Mouse (Mus musculus): ENCODE data around the gene Klhl2. TPM values are rescaled to one million over a fixed set of nuclear protein-coding genes. Genes with fewer than 3 reads are reported as not detected.

Klhl2 gene
- polyA plus RNA-seq, 1 experiment from 2014 or later, result 32.4 TPM

- Histone ChIP-seq H3K27ac (replicated peaks; ENCODE audit: low read depth, low read length) (no peak overlapping the region), H3K36me3 (ENCODE audit: control insufficient read depth, insufficient read depth, low read length) (peaks cover 12% of the 10 kb centered on the region), H3K27me3 (ENCODE audit: control insufficient read depth, insufficient read depth, low read length) (no peaks in the 10 kb centered on the region), H3K4me2 (ENCODE audit: low read length) (no peak overlapping the region), H3K4me1 (ENCODE audit: control insufficient read depth, insufficient read depth, low read length) (peaks cover 16% of the 10 kb centered on the region), H3K9me3 (ENCODE audit: control insufficient read depth, low read length) (no peaks in the 10 kb centered on the region), H3K4me3 (replicated peaks; ENCODE audit: low read depth, low read length) (no peak overlapping the region), H3K9ac (replicated peaks; ENCODE audit: low read length) (no peak overlapping the region)
- DNase-seq, result no peak
- ATAC-seq (ENCODE audit: low FRiP score, low TSS enrichment), result no peak
- 76% methylated on average over 6 of the region's 6 CpGs for WGBS
Observed at GRCm38 (mm10) chr8:64835475-64836122, 14.2 kb downstream of the Klhl2 start.

GRCm38 (mm10) chr8:64834071-64834877, 15.5 kb downstream of the Klhl2 start:
- peaks cover 12% of the 10 kb centered on the region for H3K36me3 ChIP-seq (ENCODE audit: control insufficient read depth, insufficient read depth, low read length)
- H3K27me3 ChIP-seq (ENCODE audit: control insufficient read depth, insufficient read depth, low read length), result no peaks in the 10 kb centered on the region
- peak overlapping the region; percentile 39 for H3K9ac ChIP-seq (replicated peaks; ENCODE audit: low read length)
- H3K27ac ChIP-seq (replicated peaks; ENCODE audit: low read depth, low read length), result no peak overlapping the region; the same call in 1 of the 2 replicates
- peak; percentile 58 for DNase-seq
- H3K4me2 ChIP-seq (ENCODE audit: low read length), result peak overlapping the region; percentile 31
- no peaks in the 10 kb centered on the region for H3K9me3 ChIP-seq (ENCODE audit: control insufficient read depth, low read length)
- no peak for ATAC-seq (ENCODE audit: low FRiP score, low TSS enrichment)
- 23% methylated on average over 27 of the region's 27 CpGs for WGBS
- 0 out of 2 replicates have a peak overlapping the region, but pooled peaks have one; percentile 2 for H3K4me3 ChIP-seq (replicated peaks; ENCODE audit: low read depth, low read length)
- peaks cover 12% of the 10 kb centered on the region for H3K4me1 ChIP-seq (ENCODE audit: control insufficient read depth, insufficient read depth, low read length)

- Histone ChIP-seq H3K4me1 (ENCODE audit: control insufficient read depth, insufficient read depth, low read length) (peaks cover 12% of the 10 kb centered on the region), H3K27ac (replicated peaks; ENCODE audit: low read depth, low read length) (no peak overlapping the region), H3K9me3 (ENCODE audit: control insufficient read depth, low read length) (no peaks in the 10 kb centered on the region), H3K36me3 (ENCODE audit: control insufficient read depth, insufficient read depth, low read length) (peaks cover 15% of the 10 kb centered on the region), H3K9ac (replicated peaks; ENCODE audit: low read length) (no peak overlapping the region), H3K4me3 (replicated peaks; ENCODE audit: low read depth, low read length) (no peak overlapping the region), H3K27me3 (ENCODE audit: control insufficient read depth, insufficient read depth, low read length) (no peaks in the 10 kb centered on the region), H3K4me2 (ENCODE audit: low read length) (no peak overlapping the region)
- 68% methylated on average over 13 of the region's 13 CpGs for WGBS
- ATAC-seq (ENCODE audit: low FRiP score, low TSS enrichment), result no peak
- no peak for DNase-seq
Observed at GRCm38 (mm10) chr8:64832581-64833135, 17.2 kb downstream of the Klhl2 start.

- Histone ChIP-seq H3K9me3 (ENCODE audit: control insufficient read depth, low read length) (no peaks in the 10 kb centered on the region), H3K36me3 (ENCODE audit: control insufficient read depth, insufficient read depth, low read length) (peaks cover 15% of the 10 kb centered on the region), H3K9ac (replicated peaks; ENCODE audit: low read length) (no peak overlapping the region), H3K27me3 (ENCODE audit: control insufficient read depth, insufficient read depth, low read length) (no peaks in the 10 kb centered on the region), H3K27ac (replicated peaks; ENCODE audit: low read depth, low read length) (no peak overlapping the region), H3K4me1 (ENCODE audit: control insufficient read depth, insufficient read depth, low read length) (peaks cover 12% of the 10 kb centered on the region), H3K4me2 (ENCODE audit: low read length) (no peak overlapping the region), H3K4me3 (replicated peaks; ENCODE audit: low read depth, low read length) (no peak overlapping the region)
- no peak for DNase-seq
- no peak for ATAC-seq (ENCODE audit: low FRiP score, low TSS enrichment)
- 88% methylated on average over 3 of the region's 3 CpGs for WGBS
Observed at GRCm38 (mm10) chr8:64831656-64832055, 18.2 kb downstream of the Klhl2 start.

GRCm38 (mm10) chr8:64829921-64830320, 19.9 kb downstream of the Klhl2 start:
- no peak overlapping the region for H3K4me3 ChIP-seq (replicated peaks; ENCODE audit: low read depth, low read length)
- DNase-seq (no peak), ATAC-seq (ENCODE audit: low FRiP score, low TSS enrichment) (no peak)
- H3K27me3 ChIP-seq (ENCODE audit: control insufficient read depth, insufficient read depth, low read length), result no peaks in the 10 kb centered on the region
- H3K4me2 ChIP-seq (ENCODE audit: low read length), result no peak overlapping the region
- WGBS, result 90% methylated on average over 3 of the region's 3 CpGs
- H3K27ac ChIP-seq (replicated peaks; ENCODE audit: low read depth, low read length), result no peak overlapping the region
- H3K4me1 ChIP-seq (ENCODE audit: control insufficient read depth, insufficient read depth, low read length), result peaks cover 12% of the 10 kb centered on the region
- H3K36me3 ChIP-seq (ENCODE audit: control insufficient read depth, insufficient read depth, low read length), result peaks cover 15% of the 10 kb centered on the region
- H3K9me3 ChIP-seq (ENCODE audit: control insufficient read depth, low read length), result no peaks in the 10 kb centered on the region
- H3K9ac ChIP-seq (replicated peaks; ENCODE audit: low read length), result no peak overlapping the region

- ATAC-seq (ENCODE audit: low FRiP score, low TSS enrichment) (no peak), DNase-seq (no peak)
- Histone ChIP-seq H3K36me3 (ENCODE audit: control insufficient read depth, insufficient read depth, low read length) (peaks cover 16% of the 10 kb centered on the region), H3K4me2 (ENCODE audit: low read length) (no peak overlapping the region), H3K9me3 (ENCODE audit: control insufficient read depth, low read length) (no peaks in the 10 kb centered on the region), H3K27me3 (ENCODE audit: control insufficient read depth, insufficient read depth, low read length) (no peaks in the 10 kb centered on the region), H3K9ac (replicated peaks; ENCODE audit: low read length) (no peak overlapping the region), H3K4me3 (replicated peaks; ENCODE audit: low read depth, low read length) (no peak overlapping the region), H3K4me1 (ENCODE audit: control insufficient read depth, insufficient read depth, low read length) (peaks cover 9% of the 10 kb centered on the region), H3K27ac (replicated peaks; ENCODE audit: low read depth, low read length) (no peak overlapping the region)
- 95% methylated on average over 9 of the region's 9 CpGs for WGBS
Observed at GRCm38 (mm10) chr8:64829391-64829790, 20.4 kb downstream of the Klhl2 start.

- Histone ChIP-seq H3K4me2 (ENCODE audit: low read length) (no peak overlapping the region), H3K9ac (replicated peaks; ENCODE audit: low read length) (no peak overlapping the region), H3K4me3 (replicated peaks; ENCODE audit: low read depth, low read length) (no peak overlapping the region), H3K27ac (replicated peaks; ENCODE audit: low read depth, low read length) (no peak overlapping the region), H3K4me1 (ENCODE audit: control insufficient read depth, insufficient read depth, low read length) (peaks cover 4% of the 10 kb centered on the region; the same call in 1 of the 2 replicates), H3K9me3 (ENCODE audit: control insufficient read depth, low read length) (no peaks in the 10 kb centered on the region), H3K27me3 (ENCODE audit: control insufficient read depth, insufficient read depth, low read length) (no peaks in the 10 kb centered on the region), H3K36me3 (ENCODE audit: control insufficient read depth, insufficient read depth, low read length) (peaks cover 19% of the 10 kb centered on the region)
- no peak for ATAC-seq (ENCODE audit: low FRiP score, low TSS enrichment)
- DNase-seq, result no peak
- whole genome bisulfite sequencing, result 86% methylated on average over 15 of the region's 15 CpGs
Observed at GRCm38 (mm10) chr8:64828466-64828865, 21.4 kb downstream of the Klhl2 start.

GRCm38 (mm10) chr8:64827356-64827755, 22.5 kb downstream of the Klhl2 start:
- Histone ChIP-seq H3K4me2 (ENCODE audit: low read length) (no peak overlapping the region), H3K9me3 (ENCODE audit: control insufficient read depth, low read length) (no peaks in the 10 kb centered on the region), H3K27me3 (ENCODE audit: control insufficient read depth, insufficient read depth, low read length) (no peaks in the 10 kb centered on the region), H3K4me3 (replicated peaks; ENCODE audit: low read depth, low read length) (no peak overlapping the region), H3K9ac (replicated peaks; ENCODE audit: low read length) (no peak overlapping the region), H3K27ac (replicated peaks; ENCODE audit: low read depth, low read length) (no peak overlapping the region), H3K36me3 (ENCODE audit: control insufficient read depth, insufficient read depth, low read length) (peaks cover 23% of the 10 kb centered on the region), H3K4me1 (ENCODE audit: control insufficient read depth, insufficient read depth, low read length) (peaks cover 3% of the 10 kb centered on the region; the same call in 1 of the 2 replicates)
- no peak for DNase-seq
- ATAC-seq (ENCODE audit: low FRiP score, low TSS enrichment), result no peak
- 79% methylated on average over 10 of the region's 10 CpGs for WGBS

All from midbrain, embryonic 14.5 days (tissue).